Mouse (Mus musculus) monocyte, adult 5-6 weeks (primary cell): ENCODE measurements around the gene Gm21680. TPM values are rescaled to one million over a fixed set of nuclear protein-coding genes. Genes with fewer than 3 reads are reported as not detected.
"Not testable (repeated sequence)": the region's sequence is repeated elsewhere in the genome, so short reads cannot be mapped to it uniquely, and the experiment has no call there.

ENCODE experiments used
- ATAC-seq: fragments of 153-309, 156-312 bp; replicated peaks from 2 replicates; pipeline ENCODE4 v1.8.0; 2017; ENCODE audit warnings: mild to moderate bottlenecking; ENCODE audit not compliant: low TSS enrichment, insufficient number of reproducible peaks, severe bottlenecking, poor library complexity, low FRiP score
- total RNA-seq: library from RNA; stranded (forward); fragments of 200-1000, 200-491, 200-594 nt; gene quantifications from 3 replicates; pipeline ENCODE4 v1.2.3, GENCODE M21; 2017

Gene Gm21680
- not detected in 3 replicates for total RNA-seq

DNA sequence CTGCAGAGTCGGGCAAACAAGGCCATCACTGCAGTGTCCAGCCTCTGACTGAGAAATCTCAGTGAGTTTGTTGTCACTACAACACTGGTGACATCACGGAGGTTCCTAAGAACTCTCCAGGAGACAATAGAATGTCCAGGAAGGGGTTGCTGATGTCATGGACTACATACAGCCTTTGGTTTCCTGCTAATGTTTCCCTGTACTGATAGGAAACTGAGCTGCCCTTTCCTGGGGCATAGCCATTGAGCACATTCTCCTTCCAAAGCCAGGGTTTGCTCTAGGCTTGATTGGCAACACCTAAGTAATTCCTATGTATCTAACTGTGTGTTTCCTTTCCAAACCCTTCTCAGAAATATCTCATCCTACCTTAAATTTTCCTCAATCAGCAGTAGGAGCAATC lies at the start of gene Gm21680:
Gene Gm21680, minus strand, starts transcription at position 101 of the 400 bp plus-strand sequence.
- ATAC-seq, result not testable (repeated sequence)

DNA sequence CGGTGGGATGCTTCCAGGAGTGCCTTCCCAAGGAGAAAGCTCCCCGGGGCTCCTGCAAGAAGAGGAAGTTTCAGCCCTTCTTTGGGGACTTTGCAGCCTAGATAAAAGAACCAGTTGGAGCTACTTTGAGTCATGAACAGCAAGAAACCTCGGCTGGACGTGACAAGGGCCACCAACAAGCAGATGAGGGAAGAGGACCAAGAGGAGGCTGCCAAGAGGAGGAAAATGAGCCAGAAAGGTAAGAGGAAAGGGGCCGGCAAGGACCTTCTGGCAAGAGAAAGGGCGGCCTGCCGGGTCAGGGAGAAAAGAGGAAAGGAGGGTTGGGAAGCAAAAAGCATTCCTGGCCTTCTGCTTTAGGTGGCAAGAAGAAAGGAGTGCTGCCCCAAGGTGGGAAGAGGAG lies 35.2 kb upstream of the Gm21680 start:
- ATAC-seq, result 0 out of 2 replicates have a peak, but pooled peaks have one; percentile 31

DNA sequence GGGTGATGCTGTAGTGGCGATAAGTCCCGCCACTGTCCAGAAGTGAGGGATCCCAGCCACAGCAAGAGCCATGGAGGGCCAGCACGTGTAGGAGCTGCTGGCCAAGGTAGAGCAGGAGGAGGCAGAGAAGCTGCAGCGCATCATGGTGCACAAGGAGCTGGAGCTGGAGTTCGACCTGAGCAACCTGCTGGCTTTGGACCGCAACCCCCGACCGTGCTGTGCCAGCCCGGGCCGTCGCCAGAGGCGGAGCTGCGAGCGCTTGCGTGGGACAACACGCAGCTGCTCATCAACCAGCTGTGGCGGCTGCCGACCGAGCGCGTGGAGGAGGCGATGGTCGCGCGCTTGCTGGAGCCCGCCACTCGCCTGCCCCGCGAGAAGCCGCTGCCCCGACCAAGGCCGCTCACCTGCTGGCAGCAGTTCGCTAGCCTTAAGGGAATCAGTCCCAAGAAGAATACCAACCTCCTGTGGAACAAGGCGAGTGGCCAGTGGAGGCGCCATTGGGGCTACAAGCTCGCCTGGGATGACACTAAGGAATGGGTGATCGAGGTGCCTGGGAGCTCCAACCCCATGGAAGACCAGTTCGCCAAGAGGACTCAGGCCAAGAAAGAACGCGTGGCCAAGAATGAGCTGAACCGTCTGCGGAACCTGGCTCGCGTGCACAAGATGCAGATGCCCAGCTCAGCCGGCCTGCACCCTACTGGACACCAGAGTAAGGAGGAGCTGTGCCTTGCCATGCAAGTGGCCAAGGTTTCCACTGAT lies 34.7 kb upstream of the Gm21680 start:
- peak; percentile 78 for ATAC-seq

DNA sequence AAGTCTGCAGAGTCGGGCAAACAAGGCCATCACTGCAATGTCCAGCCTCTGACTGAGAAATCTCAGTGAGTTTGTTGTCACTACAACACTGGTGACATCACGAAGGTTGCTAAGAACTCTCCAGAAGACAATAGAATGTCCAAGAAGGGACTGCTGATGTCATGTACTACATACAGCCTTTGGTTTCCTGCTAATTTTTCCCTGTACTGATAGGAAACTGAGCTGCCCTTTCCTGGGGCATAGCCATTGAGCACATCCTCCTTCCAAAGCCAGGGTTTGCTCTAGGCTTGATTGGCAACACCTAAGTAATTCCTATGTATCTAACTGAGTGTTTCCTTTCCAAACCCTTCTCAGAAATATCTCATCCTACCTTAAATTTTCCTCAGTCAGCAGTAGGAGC lies 32.2 kb upstream of the Gm21680 start, which contains the start of gene Gm1979:
Gene Gm1979, minus strand, starts transcription at position 101 of the 400 bp plus-strand sequence.
- not testable (repeated sequence) for ATAC-seq

DNA sequence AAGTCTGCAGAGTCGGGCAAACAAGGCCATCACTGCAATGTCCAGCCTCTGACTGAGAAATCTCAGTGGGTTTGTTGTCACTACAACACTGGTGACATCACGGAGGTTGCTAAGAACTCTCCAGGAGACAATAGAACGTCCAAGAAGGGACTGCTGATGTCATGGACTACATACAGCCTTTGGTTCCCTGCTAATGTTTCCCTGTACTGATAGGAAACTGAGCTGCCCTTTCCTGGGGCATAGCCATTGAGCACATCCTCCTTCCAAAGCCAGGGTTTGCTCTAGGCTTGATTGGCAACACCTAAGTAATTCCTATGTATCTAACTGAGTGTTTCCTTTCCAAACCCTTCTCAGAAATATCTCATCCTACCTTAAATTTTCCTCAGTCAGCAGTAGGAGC lies 16.1 kb upstream of the Gm21680 start, which contains the start of gene Gm21698:
Gene Gm21698, minus strand, starts transcription at position 101 of the 400 bp plus-strand sequence.
- not testable (repeated sequence) for ATAC-seq

DNA sequence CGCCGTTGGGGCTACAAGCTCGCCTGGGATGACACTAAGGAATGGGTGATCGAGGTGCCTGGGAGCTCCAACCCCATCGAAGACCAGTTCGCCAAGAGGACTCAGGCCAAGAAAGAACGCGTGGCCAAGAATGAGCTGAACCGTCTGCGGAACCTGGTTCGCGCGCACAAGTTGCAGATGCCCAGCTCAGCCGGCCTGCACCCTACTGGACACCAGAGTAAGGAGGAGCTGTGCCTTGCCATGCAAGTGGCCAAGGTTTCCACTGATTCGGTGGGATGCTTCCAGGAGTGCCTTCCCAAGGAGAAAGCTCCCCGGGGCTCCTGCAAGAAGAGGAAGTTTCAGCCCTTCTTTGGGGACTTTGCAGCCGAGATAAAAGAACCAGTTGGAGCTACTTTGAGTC lies 15.4 kb downstream of the Gm21680 start:
- ATAC-seq, result peak; percentile 43; the same call in 1 of the 2 replicates

DNA sequence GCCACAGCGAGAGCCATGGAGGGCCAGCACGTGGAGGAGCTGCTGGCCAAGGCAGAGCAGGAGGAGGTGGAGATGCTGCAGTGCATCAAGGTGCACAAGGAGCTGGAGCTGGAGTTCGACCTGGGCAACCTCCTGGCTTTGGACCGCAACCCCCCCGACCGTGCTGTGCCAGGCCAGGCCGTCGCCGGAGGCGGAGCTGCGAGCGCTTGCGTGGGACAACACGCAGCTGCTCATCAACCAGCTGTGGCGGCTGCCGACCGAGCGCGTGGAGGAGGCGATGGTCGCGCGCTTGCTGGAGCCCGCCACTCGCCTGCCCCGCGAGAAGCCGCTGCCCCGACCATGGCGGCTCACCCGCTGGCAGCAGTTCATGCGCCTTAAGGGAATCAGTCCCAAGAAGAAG lies 15.9 kb downstream of the Gm21680 start:
- ATAC-seq, result 0 out of 2 replicates have a peak, but pooled peaks have one; percentile 13

DNA sequence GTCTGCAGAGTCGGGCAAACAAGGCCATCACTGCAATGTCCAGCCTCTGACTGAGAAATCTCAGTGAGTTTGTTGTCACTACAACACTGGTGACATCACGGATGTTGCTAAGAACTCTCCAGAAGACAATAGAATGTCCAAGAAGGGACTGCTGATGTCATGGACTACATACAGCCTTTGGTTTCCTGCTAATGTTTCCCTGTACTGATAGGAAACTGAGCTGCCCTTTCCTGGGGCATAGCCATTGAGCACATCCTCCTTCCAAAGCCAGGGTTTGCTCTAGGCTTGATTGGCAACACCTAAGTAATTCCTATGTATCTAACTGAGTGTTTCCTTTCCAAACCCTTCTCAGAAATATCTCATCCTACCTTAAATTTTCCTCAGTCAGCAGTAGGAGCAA lies 18.1 kb downstream of the Gm21680 start, which contains the start of gene Gm21671:
Gene Gm21671, minus strand, starts transcription at position 101 of the 400 bp plus-strand sequence.
- ATAC-seq, result not testable (repeated sequence)

DNA sequence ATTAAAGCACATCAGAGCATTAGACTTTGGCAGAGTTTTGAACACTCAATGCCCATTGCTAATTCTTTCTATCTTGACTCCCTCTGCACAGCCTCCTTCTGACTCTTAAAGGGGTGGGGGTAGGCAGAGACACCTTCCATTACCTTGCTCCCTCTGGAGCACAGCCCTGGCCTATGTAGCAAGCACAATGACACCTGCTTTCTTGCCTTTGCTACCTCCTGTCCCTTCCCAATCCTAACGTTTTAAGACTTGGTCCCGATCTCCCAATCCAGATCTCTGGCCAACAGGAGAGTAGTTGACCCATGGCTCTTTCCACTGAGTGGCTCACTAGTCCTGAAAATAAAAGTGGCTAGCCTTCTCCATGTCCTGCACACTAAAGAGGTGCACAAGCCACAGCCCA lies 27.1 kb downstream of the Gm21680 start:
- not testable (repeated sequence) for ATAC-seq

DNA sequence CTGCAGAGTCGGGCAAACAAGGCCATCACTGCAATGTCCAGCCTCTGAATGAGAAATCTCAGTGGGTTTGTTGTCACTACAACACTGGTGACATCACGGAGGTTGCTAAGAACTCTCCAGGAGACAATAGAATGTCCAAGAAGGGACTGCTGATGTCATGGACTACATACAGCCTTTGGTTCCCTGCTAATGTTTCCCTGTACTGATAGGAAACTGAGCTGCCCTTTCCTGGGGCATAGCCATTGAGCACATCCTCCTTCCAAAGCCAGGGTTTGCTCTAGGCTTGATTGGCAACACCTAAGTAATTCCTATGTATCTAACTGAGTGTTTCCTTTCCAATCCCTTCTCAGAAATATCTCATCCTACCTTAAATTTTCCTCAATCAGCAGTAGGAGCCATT lies 30.2 kb downstream of the Gm21680 start, which contains the start of gene Gm21663:
Gene Gm21663, minus strand, starts transcription at position 101 of the 400 bp plus-strand sequence.
- ATAC-seq, result not testable (repeated sequence)

Other genes with a start within 250 kb of the Gm21680 start
- not detected in 3 replicates for gene Actr3b, start 212.7 kb downstream of the Gm21680 start, total RNA-seq
- not detected in 3 replicates for gene Gm21663, start 30.3 kb downstream of the Gm21680 start, total RNA-seq
- not detected in 3 replicates for gene Gm21671, start 18.2 kb downstream of the Gm21680 start, total RNA-seq
- gene Gm21698, start 16.0 kb upstream of the Gm21680 start, total RNA-seq, result not detected in 3 replicates
- gene Gm1979, start 32.1 kb upstream of the Gm21680 start, total RNA-seq, result not detected in 3 replicates
- not detected in 3 replicates for gene Gm5862, start 50.3 kb upstream of the Gm21680 start, total RNA-seq
- gene Speer4a, start 66.9 kb upstream of the Gm21680 start, total RNA-seq, result not detected in 3 replicates
- gene Gm7347, start 85.9 kb upstream of the Gm21680 start, total RNA-seq, result not detected in 3 replicates
- gene Gm10471, start 116.6 kb upstream of the Gm21680 start, total RNA-seq, result not detected in 3 replicates
- gene 5031410I06Rik, start 132.7 kb upstream of the Gm21680 start, total RNA-seq, result not detected in 3 replicates
- gene Gm10220, start 148.8 kb upstream of the Gm21680 start, total RNA-seq, result not detected in 3 replicates